Mouse (Mus musculus) regulatory T cell (primary cell): ENCODE measurements at regions not wholly inside any gene's neighbourhood (a gene's known extent, or its start where the extent isn't known, plus 50 kb on each side); places are given as distances from the start of the nearest gene placed in this dataset.

Experiments used
- in situ Hi-C: fragments of 300-600 bp; cut with MboI, MseI; formaldehyde crosslinking; loops from one replicate; pipeline ENCODE4 v1.15.1; 2025; ENCODE audit warnings: high pct_unique_total_duplicates

DNA sequence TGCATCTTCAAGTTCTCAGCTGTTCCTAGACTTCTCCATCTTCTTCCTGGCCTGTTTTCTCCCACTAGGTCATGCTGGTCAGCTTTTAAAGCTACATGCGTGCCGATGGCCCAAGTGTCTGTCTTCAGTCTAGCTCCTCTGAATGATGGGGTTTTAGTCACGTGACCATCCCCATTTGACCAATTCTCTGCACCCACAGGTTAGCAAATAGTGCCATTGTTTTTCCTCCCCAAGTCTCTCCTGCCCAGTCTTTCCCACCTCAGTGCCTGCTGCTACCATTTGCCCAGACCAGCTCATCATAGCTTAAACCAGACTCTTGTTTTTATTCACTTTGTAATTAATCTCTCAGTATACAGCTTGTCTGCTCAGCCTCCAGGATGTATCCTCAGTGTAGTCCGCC lies 62.3 kb downstream of the Zfp706 start:
- in situ Hi-C loops, result loop anchor here (10.0 kb wide), 1 partner anchor 59 kb away; the partner anchor contains the start of gene Zfp706

DNA sequence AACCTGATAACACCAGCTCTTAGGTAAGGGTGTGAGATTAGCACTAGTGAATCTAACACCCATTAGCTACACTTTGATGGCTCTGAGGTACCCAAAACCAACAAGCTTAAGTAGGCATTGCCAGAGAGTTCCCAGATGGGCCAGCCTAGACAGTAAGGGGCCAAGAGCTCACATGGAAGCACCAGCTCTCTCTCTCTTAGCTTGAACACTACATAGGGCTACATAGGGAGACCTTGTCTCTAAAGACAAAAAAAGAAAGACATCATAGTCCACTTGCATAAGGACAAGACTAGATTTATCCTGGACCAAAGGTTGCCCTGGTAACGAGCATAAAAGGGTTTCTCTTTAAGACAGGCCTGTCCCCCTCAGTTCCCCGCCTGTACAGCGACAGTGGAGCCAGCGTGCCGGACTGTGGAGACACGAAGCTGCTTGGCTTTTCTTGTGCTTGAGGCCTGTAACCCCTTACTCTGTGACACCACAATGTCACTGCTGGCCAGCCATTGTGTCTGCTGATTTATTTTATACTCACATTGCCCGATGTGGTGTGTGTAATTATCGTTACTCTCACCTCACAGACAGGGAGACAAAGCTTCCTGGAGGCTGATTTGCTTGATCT lies 62.9 kb downstream of the Zfp706 start:
- in situ Hi-C loops, result loop anchor here (10.0 kb wide), 1 partner anchor 60 kb away; the partner anchor contains the start of gene Zfp706

DNA sequence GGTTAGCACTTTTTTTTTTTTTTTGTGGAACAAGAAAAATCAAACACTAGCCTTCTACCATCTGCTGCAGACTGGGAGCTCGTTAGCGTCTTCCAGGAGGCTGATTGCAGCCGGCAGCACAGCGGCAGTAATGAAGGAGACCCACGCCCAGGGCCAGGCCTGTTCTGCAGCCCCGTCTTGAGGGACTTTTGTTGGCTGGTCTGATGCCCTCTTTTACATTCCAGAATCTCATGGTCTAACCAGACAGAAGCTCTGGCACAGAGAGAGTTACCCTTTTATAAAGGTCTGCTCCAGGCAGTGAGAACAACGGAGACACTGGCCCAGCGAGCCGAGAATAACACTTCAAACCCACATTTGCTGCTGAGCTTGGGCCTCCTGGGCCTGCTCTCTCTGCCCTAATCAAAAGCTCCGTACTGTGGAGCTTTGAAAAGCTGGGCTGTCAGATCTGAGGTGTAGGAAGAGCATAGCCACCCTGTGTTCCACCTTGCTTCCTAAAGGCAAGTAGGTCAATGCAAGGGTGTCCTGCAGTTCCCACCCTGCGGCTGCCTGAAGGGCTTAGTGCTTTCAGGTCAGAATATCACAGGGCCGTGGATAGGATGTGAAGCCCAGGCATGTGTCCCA lies 64.0 kb downstream of the Zfp706 start:
- in situ Hi-C loops, result loop anchor here (10.0 kb wide), 1 partner anchor 61 kb away; the partner anchor contains the start of gene Zfp706

DNA sequence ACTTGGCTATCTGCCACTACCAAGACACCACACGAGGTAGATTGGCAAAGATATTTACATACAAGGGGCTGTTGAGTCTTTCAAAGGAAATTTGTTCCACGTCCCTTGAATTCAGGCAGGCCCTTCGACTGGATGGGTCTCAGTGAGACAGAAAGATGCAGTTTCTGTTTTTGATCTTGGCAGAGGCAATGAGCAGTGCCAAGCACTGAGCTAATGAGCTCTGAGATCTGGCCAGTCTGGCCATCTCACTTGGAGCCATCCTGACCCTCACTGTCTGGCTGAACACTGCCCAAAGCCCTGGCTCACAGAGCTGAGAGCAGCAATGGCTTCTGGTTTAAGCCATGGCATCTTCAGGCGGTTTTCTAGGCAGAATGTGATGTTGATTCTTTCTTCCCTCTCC lies 65.3 kb downstream of the Zfp706 start:
- in situ Hi-C loops, result loop anchor here (10.0 kb wide), 1 partner anchor 63 kb away; the partner anchor contains the start of gene Zfp706

DNA sequence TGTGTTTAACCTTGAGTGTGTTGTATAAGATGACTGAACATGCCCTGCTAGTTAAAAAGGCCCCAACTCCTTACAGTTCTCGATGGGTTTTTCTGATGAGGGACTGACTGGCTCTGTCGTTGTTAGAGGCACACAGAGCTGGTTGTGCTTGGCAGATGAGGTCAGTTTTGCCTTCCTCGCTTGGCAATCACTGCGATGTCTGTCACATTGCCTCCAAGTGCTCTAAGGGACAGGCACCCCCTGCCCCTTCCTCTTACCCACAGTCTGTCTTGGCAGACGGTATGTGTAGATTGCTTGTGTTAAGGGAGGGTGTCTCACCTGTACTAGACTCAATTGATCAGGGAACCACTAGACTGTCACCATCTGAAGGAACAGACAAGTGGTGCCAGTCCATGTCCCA lies 65.8 kb downstream of the Zfp706 start:
- in situ Hi-C loops, result loop anchor here (10.0 kb wide), 1 partner anchor 63 kb away; the partner anchor contains the start of gene Zfp706

DNA sequence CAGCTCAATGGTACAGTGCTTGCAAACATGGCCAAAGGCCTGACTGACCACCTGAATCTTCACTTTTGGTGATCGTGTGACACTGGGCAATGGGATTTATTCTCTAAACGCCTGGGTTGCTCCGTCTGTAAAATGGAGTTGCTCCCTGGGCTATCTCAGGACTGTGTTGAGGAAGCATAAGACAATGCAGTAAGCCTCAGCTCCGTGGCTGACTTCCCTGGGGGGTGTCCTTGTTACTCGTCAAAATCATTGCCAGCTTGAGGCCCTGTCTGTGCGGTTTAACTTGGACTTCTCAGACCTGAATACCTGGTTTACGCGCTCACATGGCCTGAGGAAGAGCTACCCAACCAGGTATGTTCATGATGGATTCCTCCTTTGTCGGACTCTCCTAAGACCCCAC lies 68.0 kb downstream of the Zfp706 start:
- in situ Hi-C loops, result loop anchor here (10.0 kb wide), 1 partner anchor 65 kb away; the partner anchor contains the start of gene Zfp706

DNA sequence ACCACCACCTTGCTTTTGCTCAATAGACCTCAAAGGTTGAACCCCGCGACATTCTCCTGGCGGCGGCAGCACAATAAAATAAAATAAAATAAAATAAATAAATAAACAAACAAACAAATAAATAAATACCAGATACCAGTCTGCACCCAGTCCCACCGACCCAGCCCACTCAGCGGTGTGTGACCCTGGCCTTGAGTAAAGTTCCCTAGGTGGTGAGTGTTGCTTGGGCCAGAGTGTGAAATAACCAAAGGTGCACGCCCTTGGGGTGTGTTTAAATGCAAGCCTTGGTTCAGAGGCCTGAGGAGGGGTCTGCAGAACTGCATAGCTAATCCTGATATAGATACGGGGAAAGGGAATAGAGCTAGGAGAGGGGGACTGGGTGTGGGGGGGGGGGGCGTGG lies 68.4 kb downstream of the Zfp706 start:
- in situ Hi-C loops, result no loop called here

DNA sequence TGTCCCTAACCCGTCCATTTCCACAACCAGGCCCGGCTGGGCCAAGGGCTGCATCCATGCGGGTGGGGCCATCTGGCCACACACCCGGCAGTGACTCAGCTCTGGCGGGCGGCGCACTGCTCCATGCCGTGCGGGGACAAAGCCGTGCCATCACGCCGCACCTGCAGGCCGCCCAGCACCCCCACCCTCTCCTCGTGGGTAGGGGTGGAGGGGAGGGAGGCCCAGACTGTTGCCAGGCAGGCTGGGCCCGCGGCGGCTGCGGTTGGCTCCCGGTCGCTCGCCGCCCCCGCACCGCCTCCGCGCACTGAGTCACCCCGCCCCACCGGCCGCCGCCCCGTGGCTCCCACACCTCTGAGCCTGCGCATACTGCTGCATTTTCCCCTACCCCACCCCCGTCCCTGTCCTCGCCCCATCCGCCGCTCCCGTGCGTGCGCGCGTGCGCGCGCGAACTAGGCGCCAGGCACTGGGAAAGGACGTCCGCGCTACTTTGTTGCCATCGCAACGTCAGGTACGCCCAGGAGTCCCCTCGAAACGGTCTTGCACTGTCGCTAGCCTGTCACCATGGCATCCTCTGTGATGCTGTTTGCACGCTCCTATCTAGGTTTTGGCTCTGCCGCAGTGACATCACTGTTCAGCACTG lies 68.9 kb downstream of the Zfp706 start:
- in situ Hi-C loops, result no loop called here

DNA sequence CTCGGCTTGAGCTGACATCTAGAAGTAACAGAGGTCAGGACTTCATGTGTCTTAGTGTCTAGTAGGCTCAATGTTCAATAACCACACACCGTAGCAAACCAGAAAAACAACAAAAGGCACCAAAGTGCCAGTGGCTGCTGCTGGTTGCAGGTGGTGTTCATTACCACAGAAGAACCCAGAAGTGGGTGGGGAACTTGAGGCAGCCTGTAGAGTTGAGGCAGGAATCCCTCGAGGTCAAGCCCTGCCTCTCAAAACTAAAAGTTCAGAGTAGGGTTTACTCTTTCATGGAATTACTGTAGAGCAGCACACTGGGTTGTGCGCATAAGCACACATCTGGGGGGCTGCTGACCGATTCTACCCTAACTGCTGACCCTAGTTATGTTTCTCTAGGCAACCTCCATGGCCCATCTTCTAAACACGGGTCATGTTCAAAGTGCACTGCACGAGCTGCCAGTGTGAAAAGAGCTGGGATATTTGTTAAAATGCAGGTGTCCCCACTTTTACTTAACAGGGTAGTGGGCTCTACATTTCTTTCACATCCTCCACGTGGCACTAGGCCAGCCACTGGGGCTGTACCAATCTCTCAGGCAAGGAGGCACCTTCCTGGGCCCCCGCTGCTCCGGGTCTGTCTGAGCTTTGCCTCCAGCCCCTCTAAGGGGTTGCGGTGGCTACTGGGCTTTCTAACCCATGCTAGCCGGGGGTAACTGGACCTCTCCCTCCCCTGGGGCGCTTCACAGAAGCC lies 69.6 kb downstream of the Zfp706 start:
- in situ Hi-C loops, result no loop called here

DNA sequence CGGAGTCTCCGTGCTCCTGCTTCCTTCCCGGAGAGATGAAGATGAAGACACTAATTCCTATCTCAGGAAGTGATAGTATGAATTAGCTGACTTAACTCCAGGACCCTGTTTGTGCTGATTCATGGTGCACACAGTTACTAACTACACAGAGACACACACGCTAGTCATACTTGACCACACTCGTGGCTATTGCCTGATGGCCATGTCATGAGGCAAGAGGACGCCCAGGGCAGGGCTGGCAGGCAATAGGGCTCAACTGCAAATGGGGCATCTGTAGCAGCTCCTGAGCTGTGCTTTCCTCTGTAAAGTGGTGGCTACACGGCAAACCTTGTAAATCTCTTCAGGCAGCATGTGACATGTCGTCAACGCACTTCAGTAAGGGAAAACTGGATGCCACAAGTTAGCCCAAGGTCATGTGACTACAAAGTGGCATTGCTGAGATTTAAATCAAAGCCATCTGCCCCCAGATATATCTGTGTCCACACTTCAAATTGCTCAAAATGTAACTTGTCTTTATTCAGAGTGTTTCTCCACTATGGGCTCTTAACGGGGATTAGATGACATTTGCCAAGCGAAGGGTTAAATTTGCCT lies 70.4 kb downstream of the Zfp706 start:
- in situ Hi-C loops, result no loop called here

DNA sequence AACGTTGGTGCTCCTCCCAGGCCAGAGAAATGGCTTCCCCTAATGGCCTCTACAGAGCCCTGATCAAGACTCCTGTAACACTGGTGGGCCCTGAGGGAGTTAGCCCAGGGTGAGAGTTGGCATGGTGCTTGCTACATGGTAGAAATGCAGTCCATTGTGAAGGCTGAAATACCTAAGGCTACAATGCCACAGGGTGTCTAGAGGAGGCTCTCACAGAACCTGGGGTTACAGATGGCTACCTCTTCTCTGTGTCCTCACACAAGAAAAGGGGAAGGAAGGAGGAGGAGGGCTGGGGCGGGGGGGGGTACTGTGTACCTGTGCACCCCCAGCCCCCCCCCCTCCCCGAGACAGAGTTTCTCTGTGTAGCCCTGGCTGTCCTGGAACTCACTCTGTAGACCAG lies 72.8 kb downstream of the Zfp706 start:
- in situ Hi-C loops, result loop anchor here (5.0 kb wide), 1 partner anchor 48 kb away; no protein-coding TSS in a partner anchor

DNA sequence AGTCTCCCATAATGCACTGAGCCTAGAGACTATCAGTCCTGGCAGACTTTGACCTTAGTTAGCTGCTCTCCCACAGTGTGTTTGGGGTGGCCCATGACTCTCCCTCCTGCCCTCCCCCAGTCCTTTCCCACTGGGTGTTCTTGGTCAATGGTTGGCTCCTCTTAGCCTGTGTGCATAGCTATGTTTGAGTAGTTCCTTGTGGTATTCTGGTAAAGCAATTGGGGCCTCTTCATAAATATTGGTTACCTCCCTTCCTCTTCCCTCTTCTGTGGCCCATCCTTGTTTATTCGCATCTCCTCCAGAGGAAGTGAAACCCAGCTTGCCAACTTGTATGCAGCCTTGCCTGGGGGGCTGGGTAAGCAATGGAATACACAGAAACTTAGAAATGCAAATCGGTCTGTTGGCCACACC lies 74.0 kb downstream of the Zfp706 start:
- in situ Hi-C loops, result loop anchor here (5.0 kb wide), 1 partner anchor 46 kb away; no protein-coding TSS in a partner anchor

DNA sequence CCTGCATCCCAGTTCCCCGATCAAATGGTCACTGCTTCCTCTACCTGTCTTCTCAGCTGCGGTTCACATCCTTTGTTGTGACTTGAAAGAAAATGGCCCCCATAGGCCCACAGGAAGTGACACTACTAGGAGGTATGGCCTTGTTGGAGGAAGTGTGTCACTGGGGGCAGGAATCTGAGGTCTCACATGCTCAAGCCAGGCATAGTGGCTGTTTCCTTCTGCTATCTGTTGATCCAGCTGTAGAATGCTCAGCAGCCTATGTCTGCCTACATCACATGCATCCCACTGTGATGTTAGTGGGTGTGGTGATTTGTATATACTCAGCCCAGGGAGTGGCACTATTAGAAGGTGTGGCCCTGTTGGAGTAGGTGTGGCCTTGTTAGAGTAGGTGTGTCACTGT lies 76.1 kb downstream of the Zfp706 start:
- in situ Hi-C loops, result loop anchor here (5.0 kb wide), 1 partner anchor 44 kb away; no protein-coding TSS in a partner anchor

DNA sequence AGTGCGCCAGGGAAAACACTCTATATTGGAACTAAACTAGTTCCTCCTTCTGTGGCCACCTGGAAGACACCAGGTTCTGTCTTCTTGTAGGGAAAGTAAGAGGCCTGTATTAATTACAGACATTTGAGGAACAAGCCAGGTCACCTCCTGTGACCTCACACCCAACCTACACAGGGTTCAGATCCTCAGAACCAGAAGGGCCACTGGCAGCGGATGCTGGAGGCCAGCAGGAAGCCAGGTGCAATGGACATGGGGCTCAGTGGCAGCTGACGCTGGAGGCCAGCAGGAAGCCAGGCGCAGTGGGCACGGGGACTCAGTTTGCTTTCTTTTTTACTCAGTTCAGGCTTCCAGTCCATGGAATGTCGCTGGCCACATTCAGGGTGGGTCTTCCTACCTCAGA lies 77.1 kb downstream of the Zfp706 start:
- in situ Hi-C loops, result loop anchor here (5.0 kb wide), 1 partner anchor 43 kb away; no protein-coding TSS in a partner anchor

DNA sequence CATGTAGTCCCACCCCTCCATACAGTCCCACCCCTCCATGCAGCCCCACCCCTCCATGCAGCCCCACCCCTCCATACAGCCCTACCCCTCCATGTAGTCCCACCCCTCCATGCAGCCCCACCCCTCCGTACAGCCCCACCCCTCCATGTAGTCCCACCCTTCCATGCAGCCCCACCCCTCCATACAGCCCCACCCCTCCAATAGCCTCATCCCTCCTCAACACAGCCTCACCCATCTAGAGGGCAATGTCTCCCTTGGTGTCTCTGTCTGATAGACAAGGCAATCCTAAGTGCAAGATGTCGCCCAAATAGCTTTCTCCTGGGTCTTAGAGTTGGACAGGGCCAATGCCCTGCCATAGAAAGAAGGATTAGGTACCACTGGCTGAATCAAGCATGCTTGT lies 77.8 kb downstream of the Zfp706 start:
- in situ Hi-C loops, result loop anchor here (5.0 kb wide), 1 partner anchor 42 kb away; no protein-coding TSS in a partner anchor

DNA sequence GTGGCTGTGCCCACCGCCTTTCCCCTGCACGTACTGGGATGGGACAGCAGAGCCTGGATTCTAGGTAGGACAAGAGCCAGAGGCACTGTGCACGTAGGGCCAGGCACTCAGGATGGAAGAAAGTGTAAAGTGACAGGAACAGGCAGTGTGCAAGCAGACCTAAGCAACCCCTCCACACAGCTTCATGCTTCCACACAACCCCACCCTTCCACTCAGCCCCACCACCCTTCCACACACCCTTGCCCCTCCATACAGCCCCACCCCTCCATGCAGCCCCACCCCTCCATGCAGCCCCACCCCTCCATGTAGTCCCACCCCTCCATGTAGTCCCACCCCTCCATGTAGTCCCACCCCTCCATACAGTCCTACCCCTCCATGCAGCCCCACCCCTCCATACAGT lies 78.5 kb downstream of the Zfp706 start:
- in situ Hi-C loops, result no loop called here

DNA sequence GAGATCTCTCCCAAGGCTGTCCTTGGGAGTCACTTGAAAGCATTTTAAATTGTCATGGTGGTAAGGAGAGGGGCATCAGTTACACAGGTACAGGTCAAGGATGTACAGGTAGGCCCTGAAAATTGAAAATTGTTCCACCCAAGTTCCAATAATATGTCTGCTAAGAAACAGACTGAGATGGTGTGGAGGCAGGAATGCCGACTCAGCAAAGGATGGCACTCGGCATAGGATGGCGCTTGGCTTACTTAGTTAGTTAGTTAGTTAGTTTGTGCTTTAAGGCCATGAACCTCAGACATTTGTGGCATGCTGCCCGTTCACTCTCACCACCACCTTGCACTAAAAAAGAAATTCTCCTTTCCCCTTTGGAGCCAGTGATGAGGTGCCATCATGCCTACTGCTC lies 78.9 kb downstream of the Zfp706 start:
- in situ Hi-C loops, result no loop called here

DNA sequence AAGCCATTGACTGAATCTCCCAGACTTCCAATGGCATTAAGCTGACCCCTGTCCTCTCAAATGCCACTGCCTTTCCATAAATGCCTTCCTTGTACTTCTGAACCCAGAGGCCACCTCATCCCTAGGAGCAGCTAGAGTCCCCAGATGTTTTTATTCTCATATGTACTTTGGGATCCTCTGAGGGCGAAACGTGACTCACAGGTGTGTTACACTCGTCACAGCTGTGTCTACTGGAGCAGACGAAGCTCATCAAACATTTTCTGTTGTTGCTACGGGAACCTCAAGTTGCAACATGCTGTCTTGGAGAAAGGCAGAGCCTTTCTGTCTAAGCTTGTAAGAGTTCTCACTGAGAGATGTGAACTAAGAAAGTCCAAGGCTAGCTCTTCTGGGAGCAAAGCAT lies 80.1 kb downstream of the Zfp706 start:
- in situ Hi-C loops, result no loop called here

DNA sequence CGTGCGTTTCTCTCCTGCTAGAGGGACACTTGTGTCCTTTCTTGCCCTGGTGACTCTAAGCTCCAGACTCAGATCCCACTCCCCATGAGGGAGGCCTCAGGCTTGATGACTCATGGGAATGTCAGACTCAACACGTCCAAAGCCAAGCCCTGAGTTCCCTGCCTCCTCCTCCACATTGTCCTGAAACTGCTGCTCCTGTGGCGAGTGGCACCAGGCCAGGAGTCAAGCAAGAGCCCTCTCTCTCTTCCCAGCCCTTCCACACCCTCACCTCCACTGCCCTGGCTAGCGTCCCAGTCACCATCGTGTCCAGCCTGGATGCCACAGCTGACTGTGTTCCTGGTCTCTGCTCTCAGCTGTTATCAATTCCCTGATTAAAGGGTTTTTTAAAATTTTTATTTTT lies 83.4 kb downstream of the Zfp706 start:
- in situ Hi-C loops, result no loop called here

DNA sequence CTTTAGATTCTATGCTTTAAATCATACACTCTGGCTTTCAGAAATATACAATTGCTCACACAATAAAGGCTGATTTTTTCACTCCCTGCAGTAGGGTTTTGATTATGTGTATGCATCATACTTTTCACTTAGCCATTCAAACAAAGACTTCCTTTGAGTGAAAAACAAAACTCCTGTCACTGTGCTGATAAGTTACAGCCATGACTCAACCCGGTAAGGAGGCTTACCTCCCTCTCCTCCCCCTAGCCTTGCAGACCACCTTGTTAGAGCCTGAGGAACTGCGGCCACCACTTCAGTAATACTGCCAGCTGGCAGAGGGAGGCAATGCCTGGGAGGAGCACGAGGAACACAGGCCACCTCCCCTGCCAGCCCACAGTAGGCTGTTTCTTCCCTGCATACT lies 86.2 kb downstream of the Zfp706 start:
- in situ Hi-C loops, result no loop called here

DNA sequence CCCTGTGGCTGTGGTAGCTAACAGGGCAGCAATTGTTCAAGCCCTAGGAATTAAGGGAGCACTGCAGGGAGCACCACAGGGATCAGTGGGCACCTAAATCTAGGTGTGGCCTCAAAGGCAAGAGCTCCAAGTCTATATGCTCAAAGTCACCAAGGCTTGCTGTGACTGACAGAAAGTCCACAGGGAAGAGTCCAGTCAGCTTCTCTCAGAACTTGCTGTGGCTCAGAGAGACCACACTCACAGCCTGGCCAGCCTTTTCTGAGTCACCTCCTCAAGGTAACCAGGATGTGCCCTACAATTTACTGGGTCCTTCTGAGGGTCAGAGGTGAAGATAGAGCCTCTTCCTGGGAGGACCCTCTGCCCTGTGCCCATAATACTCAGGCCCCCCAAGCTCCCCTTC lies 86.7 kb downstream of the Zfp706 start:
- in situ Hi-C loops, result no loop called here
